Mouse (Mus musculus) kidney, postnatal 0 days (tissue): ENCODE results near the gene Spryd3. TPM values are rescaled to one million over a fixed set of nuclear protein-coding genes. Genes with fewer than 3 reads are reported as not detected.
A peak's percentile ranks its signal among the peaks of the same experiment; 100 is the strongest.

Experiments
- ATAC-seq: fragments of 200-750 bp; cut with Nextera tagmentation; replicated peaks from 2 replicates; pipeline ENCODE4 v1.8.0; 2017; ENCODE audit warnings: low read depth, moderate number of reproducible peaks, moderate TSS enrichment, moderate library complexity; ENCODE audit not compliant: low FRiP score
- DNase-seq: peaks from one replicate; pipeline ENCODE4 v3.0.0-alpha.2; 2016; ENCODE audit warnings: low spot score
- H3K27ac ChIP-seq: fragments of 300-500 bp; sonication (generic); 2 replicates; pipeline ENCODE4 v1.5.1; 2014; ENCODE audit warnings: mild to moderate bottlenecking
- H3K27me3 ChIP-seq: fragments of 300-500 bp; sonication (generic); 2 replicates; pipeline ENCODE4 v1.6.1; 2014; ENCODE audit warnings: low read length, mixed read lengths; ENCODE audit not compliant: insufficient read depth
- H3K36me3 ChIP-seq: fragments of 300-500 bp; sonication (generic); 2 replicates; pipeline ENCODE4 v1.6.1; 2014; ENCODE audit warnings: low read length, mixed read lengths; ENCODE audit not compliant: insufficient read depth
- H3K4me1 ChIP-seq: fragments of 300-500 bp; sonication (generic); replicated peaks from 2 replicates; pipeline ENCODE4 v1.6.1; 2014; ENCODE audit warnings: antibody characterized with exemption, low read length, mixed read lengths; ENCODE audit not compliant: insufficient read depth
- H3K4me2 ChIP-seq: fragments of 300-500 bp; sonication (generic); 2 replicates; pipeline ENCODE4 v1.6.1; 2014; ENCODE audit warnings: mild to moderate bottlenecking, low read length, moderate library complexity, mixed read lengths
- H3K4me3 ChIP-seq: fragments of 300-500 bp; sonication (generic); replicated peaks from 2 replicates; pipeline ENCODE4 v1.5.1; 2014; ENCODE audit warnings: low read depth, low read length
- H3K9ac ChIP-seq: fragments of 300-500 bp; sonication (generic); 2 replicates; pipeline ENCODE4 v1.6.1; 2014; ENCODE audit warnings: low read depth, low read length
- H3K9me3 ChIP-seq: fragments of 300-500 bp; sonication (generic); replicated peaks from 2 replicates; pipeline ENCODE4 v1.6.1; 2016; ENCODE audit warnings: low read length, inconsistent platforms, mixed read lengths
- CTCF ChIP-seq: IDR thresholded peaks from 2 replicates; pipeline ENCODE4 v1.5.1; 2016; ENCODE audit warnings: antibody characterized with exemption, low read depth, mild to moderate bottlenecking, moderate library complexity
- WGBS: fragments of 180-500 bp; shearing (Covaris S2); extraction: QIAGEN DNeasy Blood & Tissue Kit; methylation state at CpG from one replicate; pipeline ENCODE4 v1.1.7; 2014; 5-methylcytosine and 5-hydroxymethylcytosine counted together
- polyA plus RNA-seq: library from polyadenylated mRNA; unstranded; fragments of >200 nt; fragmentation: Nextera tagmentation; extraction: Ambion mirVana; gene quantifications from 2 replicates; pipeline ENCODE4 v1.2.1, GENCODE M21; 2015

Gene Spryd3
- polyA plus RNA-seq, 1 experiment from 2014 or later: 14.3 TPM

DNA sequence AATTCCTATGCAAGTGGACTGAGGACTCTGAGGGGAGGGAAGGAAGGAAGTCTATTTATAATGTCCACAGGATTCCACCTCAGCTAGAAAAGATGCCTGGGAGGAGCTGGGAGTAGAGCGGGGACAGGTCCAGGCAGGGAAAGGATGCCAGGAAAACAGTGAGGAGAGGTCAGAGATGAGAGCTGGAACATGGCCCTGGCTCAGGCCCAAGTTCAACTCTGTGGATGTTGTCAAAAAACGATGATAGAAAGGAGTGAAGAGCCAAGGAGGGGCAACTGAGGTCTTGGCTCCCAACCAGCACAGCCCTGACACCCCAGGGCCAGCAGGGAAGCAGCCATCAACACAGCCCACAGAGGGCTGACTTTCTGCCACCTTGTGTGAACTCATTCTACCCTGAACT is 9.7 kb downstream of the Spryd3 start:
- WGBS: 69% methylated on average over 2 of the region's 2 CpGs
- peaks cover 51% of the 10 kb centered on the region; the same call in 1 of the 2 replicates for H3K36me3 ChIP-seq
- no peak overlapping the region for H3K4me2 ChIP-seq
- ATAC-seq (no peak), DNase-seq (peak; percentile 59)
- no peak overlapping the region for H3K4me3 ChIP-seq
- H3K27ac ChIP-seq: no peak overlapping the region
- H3K9ac ChIP-seq: no peak overlapping the region
- no peaks in the 10 kb centered on the region for H3K9me3 ChIP-seq
- H3K4me1 ChIP-seq: no peaks in the 10 kb centered on the region
- H3K27me3 ChIP-seq: no peaks in the 10 kb centered on the region
- no peak for TF ChIP-seq CTCF

DNA sequence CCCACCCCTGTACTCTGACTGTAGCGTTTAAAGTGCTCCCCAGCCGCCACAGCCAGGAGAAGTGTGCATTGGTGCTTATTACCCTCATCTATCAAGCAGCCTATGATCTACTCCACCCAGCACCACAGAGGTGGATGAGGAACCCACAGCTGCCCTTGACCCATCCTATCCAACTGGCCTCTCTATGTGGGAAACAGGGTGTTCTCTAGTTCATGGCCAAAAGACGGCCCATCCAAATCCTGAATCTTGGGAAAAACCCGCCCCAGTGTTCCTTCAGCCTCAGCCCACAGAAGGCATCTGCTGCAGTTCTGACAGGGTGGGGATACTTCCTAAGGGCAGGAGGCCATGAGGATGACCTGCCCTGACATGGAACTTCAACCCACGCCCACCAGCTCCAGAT is 15.5 kb downstream of the Spryd3 start:
- Histone ChIP-seq H3K9me3 (no peaks in the 10 kb centered on the region), H3K36me3 (peaks cover 44% of the 10 kb centered on the region), H3K9ac (no peak overlapping the region), H3K27ac (no peak overlapping the region), H3K27me3 (no peaks in the 10 kb centered on the region), H3K4me1 (no peaks in the 10 kb centered on the region), H3K4me2 (no peak overlapping the region), H3K4me3 (no peak overlapping the region)
- WGBS: 84% methylated on average over 5 of the region's 5 CpGs
- no peak for ATAC-seq
- DNase-seq: no peak
- no peak for TF ChIP-seq CTCF

DNA sequence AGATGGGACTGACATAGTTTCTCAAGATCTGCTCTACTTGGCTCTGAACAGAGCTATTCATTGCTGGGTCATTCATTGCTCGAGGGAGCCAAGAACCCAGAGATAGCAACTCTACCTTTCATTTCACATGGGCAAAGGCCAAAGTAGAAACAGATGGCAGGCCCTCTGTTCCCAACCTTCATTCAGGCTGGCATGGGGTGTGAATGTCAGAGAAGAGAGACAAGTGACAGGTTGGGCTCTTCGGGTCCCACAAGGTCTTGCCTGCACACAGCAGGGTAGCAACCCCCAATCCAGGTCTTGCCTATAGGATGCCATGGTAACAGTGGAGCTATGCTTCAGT is 16.2 kb downstream of the Spryd3 start:
- H3K9ac ChIP-seq: no peak overlapping the region
- ATAC-seq (no peak), DNase-seq (no peak)
- no peak overlapping the region for H3K4me3 ChIP-seq
- no peak for TF ChIP-seq CTCF
- H3K9me3 ChIP-seq: no peaks in the 10 kb centered on the region
- no peak overlapping the region for H3K27ac ChIP-seq
- no peaks in the 10 kb centered on the region for H3K27me3 ChIP-seq
- H3K4me1 ChIP-seq: no peaks in the 10 kb centered on the region
- peaks cover 48% of the 10 kb centered on the region for H3K36me3 ChIP-seq
- no peak overlapping the region for H3K4me2 ChIP-seq
- 85% methylated on average over 2 of the region's 2 CpGs for WGBS

DNA sequence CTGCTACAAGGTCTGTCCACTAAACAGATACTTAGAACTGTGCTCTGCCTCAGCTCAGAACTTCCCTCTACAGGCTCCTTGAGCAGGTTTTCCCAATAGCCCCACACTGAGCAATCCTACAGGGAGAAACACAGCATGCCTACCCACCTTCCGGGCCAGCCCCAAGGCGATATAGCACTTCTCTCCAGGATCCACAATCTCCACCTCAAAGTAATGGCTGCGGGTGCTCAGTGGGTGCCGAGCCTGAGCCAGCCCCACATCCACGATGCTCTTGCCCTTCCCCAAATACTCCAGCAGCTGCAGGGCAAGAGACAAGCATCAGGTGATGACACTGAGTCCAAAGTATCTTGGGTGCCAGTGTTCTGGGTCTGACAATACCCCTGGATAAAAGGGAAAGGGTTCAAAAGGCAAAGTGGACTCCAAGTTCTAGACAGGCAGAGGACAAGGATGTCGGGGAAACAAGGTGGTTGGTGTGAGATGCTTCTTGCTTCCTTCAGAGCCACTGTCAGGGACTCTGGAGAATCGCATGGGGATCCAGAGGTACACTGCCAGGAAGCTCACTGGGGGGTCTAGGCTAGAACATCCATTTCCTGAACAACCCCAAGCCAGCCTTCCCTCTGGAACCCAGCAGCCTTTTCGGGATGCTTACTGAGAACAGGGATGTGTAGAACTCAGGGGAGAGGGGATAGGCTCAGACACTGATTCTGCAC is 16.8 kb downstream of the Spryd3 start:
- 80% methylated on average over 8 of the region's 8 CpGs for WGBS
- no peak for DNase-seq
- H3K9ac ChIP-seq: no peak overlapping the region
- ATAC-seq: no peak
- peaks cover 48% of the 10 kb centered on the region for H3K36me3 ChIP-seq
- H3K4me3 ChIP-seq: no peak overlapping the region
- no peak overlapping the region for H3K4me2 ChIP-seq
- H3K4me1 ChIP-seq: no peaks in the 10 kb centered on the region
- H3K27ac ChIP-seq: no peak overlapping the region
- no peaks in the 10 kb centered on the region for H3K27me3 ChIP-seq
- no peaks in the 10 kb centered on the region for H3K9me3 ChIP-seq
- no peak for TF ChIP-seq CTCF

DNA sequence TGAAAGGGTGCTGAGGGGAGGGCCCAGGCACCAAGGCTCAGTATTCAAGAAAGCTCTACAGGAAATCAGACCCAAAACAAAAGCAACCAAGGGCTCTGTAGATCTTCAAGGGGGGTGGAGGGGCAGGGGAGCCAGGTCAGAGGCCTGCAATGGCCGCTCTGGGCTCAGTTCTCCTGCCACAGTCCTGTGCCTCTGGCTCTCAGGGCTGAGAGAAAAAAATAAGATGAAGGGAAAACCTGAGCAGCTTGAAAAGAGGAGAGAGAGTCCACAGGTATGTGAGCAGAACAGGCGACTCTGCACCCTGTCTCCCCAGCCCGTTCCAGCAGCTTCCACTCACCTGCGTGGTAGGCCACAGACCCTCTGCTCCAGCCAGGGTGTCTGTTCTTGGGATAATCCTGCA is 17.4 kb downstream of the Spryd3 start:
- no peaks in the 10 kb centered on the region for H3K4me1 ChIP-seq
- H3K9me3 ChIP-seq: no peaks in the 10 kb centered on the region
- no peak overlapping the region for H3K27ac ChIP-seq
- no peak for TF ChIP-seq CTCF
- no peak overlapping the region for H3K9ac ChIP-seq
- H3K4me3 ChIP-seq: no peak overlapping the region
- 83% methylated on average over 4 of the region's 4 CpGs for WGBS
- no peak overlapping the region for H3K4me2 ChIP-seq
- no peak for DNase-seq
- H3K27me3 ChIP-seq: no peaks in the 10 kb centered on the region
- H3K36me3 ChIP-seq: peaks cover 54% of the 10 kb centered on the region
- no peak for ATAC-seq

DNA sequence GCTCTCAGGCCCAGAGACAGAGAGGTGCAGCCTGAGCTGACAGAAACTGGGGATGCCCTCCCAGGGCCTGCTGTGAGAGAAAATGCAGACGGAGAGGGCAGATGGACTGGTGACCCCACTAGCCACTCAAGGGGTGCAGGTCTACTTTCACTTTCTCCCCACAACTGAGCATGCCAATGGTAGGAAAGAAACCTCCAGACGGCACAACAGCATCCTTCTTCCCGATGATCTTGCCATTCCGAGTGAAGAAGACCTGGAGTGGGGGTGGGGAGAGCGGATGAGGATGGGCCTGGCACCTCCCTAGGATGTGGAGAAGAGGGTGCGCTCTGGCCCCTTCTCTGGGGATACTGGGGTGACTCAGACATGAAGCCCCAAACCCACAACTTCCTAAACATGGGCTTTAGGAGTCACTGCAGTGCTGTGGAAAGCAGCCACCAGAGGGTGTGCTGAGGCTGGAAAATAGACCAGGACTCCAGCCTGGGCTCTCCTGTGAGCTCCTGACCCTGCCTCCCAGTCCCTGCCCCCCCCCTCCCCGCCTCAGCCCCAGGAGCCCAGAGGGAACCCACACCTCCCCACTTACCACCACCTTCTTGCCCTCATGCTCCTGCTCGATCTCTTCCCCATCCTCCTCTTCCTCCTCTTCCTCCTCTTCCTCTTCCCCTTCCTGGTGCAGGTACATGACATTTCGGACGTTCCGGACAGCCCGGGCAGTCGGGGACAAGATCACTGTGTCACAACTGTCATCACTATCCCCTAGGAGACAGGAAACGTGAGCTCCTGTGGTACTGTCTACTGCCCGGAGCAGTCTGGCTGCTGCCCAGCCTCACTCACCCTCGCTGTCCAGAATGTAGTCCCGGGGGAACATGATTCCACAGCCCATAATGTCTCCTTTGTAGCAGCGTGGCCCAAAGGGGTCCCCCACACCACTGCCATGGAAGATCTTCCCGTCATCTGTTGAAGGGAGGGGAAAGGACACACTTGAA is 18.3 kb downstream of the Spryd3 start:
- peak; percentile 70 for TF ChIP-seq CTCF
- Histone ChIP-seq H3K27me3 (no peaks in the 10 kb centered on the region), H3K4me1 (no peaks in the 10 kb centered on the region), H3K36me3 (peaks cover 63% of the 10 kb centered on the region), H3K9ac (no peak overlapping the region), H3K9me3 (no peaks in the 10 kb centered on the region), H3K4me3 (no peak overlapping the region), H3K27ac (no peak overlapping the region), H3K4me2 (no peak overlapping the region)
- WGBS: 57% methylated on average over 19 of the region's 19 CpGs
- peak; percentile 67 for DNase-seq
- no peak; the same call in 1 of the 2 replicates for ATAC-seq
